Mouse (Mus musculus) neural tube, embryonic 10.5 days (tissue): ENCODE results near the gene Taf5l.
"Not testable (repeated sequence)": the region's sequence is repeated elsewhere in the genome, so short reads cannot be mapped to it uniquely, and the experiment has no call there.

Source experiments
- DNase-seq: peaks from one replicate; pipeline ENCODE4 v3.0.0-alpha.2; 2017; ENCODE audit warnings: low spot score; ENCODE audit errors: extremely low spot score

Gene Taf5l

DNA sequence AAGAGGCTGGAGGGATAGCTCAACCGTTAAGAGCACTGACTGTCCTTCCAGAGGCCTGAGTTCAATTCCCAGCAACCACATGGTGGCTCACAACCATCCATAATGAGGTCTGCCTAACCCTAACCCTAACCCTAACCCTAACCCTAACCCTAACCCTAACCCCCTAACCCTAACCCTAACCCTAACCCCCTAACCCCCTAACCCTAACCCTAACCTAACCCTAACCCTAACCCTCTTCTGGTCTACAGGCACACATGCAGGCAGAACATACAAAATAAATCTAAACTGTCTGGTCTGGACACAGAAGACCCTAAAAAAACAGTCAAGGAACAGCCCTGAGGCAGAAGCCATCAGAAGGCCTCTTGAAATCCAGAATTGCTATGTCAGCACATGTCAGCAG, 59.8 kb downstream of the Taf5l start:
- DNase-seq: no peak

DNA sequence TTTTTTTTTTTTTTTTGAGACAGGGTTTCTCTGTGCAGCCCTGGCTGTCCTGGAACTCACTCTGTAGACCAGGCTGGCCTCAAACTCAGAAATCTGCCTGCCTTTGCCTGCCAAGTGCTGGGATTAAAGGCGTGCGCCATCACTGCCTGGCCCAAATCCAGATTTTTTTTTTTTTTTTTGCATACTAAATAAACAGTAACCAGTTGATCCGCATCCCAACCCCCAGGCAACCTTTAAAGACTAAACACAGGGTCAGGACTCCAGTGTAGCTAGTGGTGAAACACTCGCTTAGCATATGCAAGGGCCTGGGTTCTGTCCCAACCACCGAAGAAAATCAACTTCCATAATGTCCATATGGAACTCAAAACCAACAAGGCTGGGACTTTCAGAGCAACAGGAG, 60.6 kb downstream of the Taf5l start:
- not testable (repeated sequence) for DNase-seq

- no peak for DNase-seq
These were observed 61.1 kb downstream of the Taf5l start for GRCm38 (mm10) chr8:123960056-123960455.

GRCm38 (mm10) chr8:123959473-123959872, 61.7 kb downstream of the Taf5l start:
- DNase-seq: no peak

GRCm38 (mm10) chr8:123958130-123958529, 63.1 kb downstream of the Taf5l start:
- no peak for DNase-seq

GRCm38 (mm10) chr8:123954246-123954645, 67.0 kb downstream of the Taf5l start:
- no peak for DNase-seq

DNA sequence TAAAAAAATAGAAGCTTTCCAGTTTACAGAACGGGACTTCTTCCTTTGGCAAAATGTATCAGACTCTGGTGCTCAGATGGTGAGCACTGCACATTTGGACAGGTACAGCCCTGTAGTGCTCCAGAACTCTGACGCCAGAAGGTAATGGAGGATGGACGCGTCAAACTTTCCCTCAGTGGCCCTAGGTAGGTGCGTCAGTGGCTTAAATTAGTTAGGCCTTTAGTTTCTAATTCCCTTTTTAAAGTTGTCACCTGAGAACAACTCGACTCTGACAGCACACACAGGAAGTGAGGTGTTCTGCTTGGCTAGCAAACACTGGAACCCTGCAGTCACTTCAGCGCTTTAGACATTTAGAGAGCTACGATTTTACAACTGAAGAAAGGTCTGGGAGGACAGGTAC, 67.5 kb downstream of the Taf5l start:
- DNase-seq: no peak

DNA sequence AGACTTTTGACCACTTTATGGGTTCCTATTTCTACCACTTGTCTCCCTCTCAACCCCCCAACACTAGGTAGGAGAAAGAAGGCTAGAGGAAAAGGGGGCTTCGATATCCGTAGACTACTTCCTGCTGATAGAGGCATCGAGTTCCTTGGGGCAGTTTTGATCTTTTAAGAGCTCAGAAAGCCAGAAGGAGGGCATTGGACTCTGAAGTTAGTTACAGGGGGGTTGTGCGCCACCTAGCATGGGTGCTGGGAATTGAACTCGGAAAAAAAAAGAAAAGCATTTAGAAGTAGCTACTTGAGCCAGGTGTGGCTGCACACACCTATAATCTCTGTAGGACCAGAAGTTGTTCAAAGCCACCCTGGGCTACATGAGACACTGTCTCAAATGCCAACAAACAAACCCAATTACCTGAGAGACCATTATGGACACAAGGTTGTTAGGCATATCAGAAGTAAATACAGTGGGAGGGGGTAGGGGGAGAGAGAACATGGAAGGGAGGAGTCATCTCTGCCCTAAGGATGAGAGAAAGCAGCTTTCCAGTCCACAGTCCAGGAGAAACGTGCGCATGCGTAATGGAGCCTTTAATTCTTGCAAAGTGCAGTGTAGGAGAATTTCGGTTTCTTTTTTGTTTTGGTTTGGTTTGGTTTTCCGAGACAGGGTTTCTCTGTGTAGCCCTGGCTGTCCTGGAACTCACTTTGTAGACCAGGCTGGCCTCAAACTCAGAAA, 71.0 kb downstream of the Taf5l start:
- DNase-seq: peak; percentile 53

- no peak for DNase-seq
These were observed 71.6 kb downstream of the Taf5l start for GRCm38 (mm10) chr8:123949686-123949986.

DNA sequence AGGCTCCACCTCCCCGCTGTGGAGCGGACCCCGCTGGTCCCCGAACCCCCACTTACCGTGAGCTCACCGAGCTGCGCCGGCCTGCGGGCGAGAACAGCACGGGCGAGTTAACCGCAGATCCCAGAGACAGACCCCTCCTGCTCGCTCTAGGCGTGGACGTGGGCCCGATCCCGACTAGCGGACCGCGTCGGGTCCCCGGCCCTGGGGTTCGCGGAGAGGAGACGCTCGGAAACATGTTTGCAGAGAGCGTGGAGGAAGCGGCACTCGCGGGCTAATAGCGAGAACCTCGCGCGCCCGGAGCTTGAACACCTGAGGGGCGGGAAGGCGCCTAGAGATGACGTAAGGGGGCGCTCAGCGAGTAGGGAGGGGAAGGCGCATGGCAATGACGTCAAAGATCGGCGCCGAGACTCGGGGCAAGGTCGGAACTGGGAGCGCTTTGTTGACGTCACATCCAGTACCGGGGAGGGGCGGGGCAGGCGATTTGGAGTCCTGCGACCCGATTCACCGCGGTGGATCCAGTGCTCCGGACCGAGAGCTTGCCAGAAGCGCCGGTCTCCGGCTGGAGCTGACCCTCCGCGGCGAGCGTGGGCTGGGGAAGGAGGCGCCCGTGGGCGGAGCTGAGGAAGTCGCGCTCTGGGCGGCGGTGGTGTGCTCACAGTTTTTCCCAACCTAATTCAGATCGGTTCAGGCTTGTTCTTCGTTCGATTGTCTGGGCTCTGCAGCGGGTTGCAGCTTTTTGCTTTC, 72.1 kb downstream of the Taf5l start, which contains the start of gene Nup133:
TSS of gene Nup133 (minus strand) at position 324 of the 744 bp plus-strand sequence.
- DNase-seq: peak; percentile 100
